Mouse (Mus musculus) CD4-positive, CD25-positive, alpha-beta regulatory T cell, adult 4 months (primary cell): ENCODE data around the gene Ints3. TPM values are rescaled to one million over a fixed set of nuclear protein-coding genes. Genes with fewer than 3 reads are reported as not detected.

Source experiments
- ATAC-seq: one replicate; pipeline ENCODE4 v1.8.0; 2017
- polyA plus RNA-seq, 2 experiments: library from polyadenylated mRNA; unstranded; fragments of 100-300 nt; shearing (Covaris generic); gene quantifications; one replicate each; pipeline ENCODE4 v1.2.1; 2017

Gene Ints3
- polyA plus RNA-seq, 2 experiments from 2014 or later: 16.9 to 17.9 TPM

- no peak for ATAC-seq
Observed at GRCm38 (mm10) chr3:90389511-90390490, 43.6 kb downstream of the Ints3 start, which contains the start of gene Slc27a3. Gene Slc27a3, minus strand, starts transcription at chr3:90389938.

GRCm38 (mm10) chr3:90388726-90389510, 44.5 kb downstream of the Ints3 start:
- no peak for ATAC-seq

GRCm38 (mm10) chr3:90388192-90388591, 45.2 kb downstream of the Ints3 start:
- no peak for ATAC-seq

GRCm38 (mm10) chr3:90387483-90387882, 45.9 kb downstream of the Ints3 start:
- ATAC-seq: no peak

- no peak for ATAC-seq
Observed at GRCm38 (mm10) chr3:90386817-90387216, 46.6 kb downstream of the Ints3 start.

- no peak for ATAC-seq
Observed at GRCm38 (mm10) chr3:90384851-90385375, 48.5 kb downstream of the Ints3 start.

GRCm38 (mm10) chr3:90383690-90384089, 49.7 kb downstream of the Ints3 start:
- no peak for ATAC-seq

- ATAC-seq: no peak
Observed at GRCm38 (mm10) chr3:90381727-90382126, 51.7 kb downstream of the Ints3 start.

GRCm38 (mm10) chr3:90378496-90378895, 54.9 kb downstream of the Ints3 start:
- no peak for ATAC-seq

GRCm38 (mm10) chr3:90376247-90376585, 57.2 kb downstream of the Ints3 start:
- no peak for ATAC-seq

- no peak for ATAC-seq
Observed at GRCm38 (mm10) chr3:90375562-90376246, 57.7 kb downstream of the Ints3 start.

GRCm38 (mm10) chr3:90374368-90374767, 59.1 kb downstream of the Ints3 start:
- no peak for ATAC-seq

- peak; percentile 73 for ATAC-seq
Observed at GRCm38 (mm10) chr3:90373432-90374028, 59.9 kb downstream of the Ints3 start.

GRCm38 (mm10) chr3:90372817-90373216, 60.6 kb downstream of the Ints3 start:
- no peak for ATAC-seq

GRCm38 (mm10) chr3:90371857-90372256, 61.6 kb downstream of the Ints3 start:
- ATAC-seq: no peak

GRCm38 (mm10) chr3:90369041-90369440, 64.4 kb downstream of the Ints3 start:
- ATAC-seq: no peak

- no peak for ATAC-seq
Observed at GRCm38 (mm10) chr3:90367001-90367632, 66.3 kb downstream of the Ints3 start.

- no peak for ATAC-seq
Observed at GRCm38 (mm10) chr3:90362346-90362745, 71.1 kb downstream of the Ints3 start.

- ATAC-seq: no peak
Observed at GRCm38 (mm10) chr3:90361476-90361875, 71.9 kb downstream of the Ints3 start.

GRCm38 (mm10) chr3:90359230-90359629, 74.2 kb downstream of the Ints3 start:
- peak; percentile 54 for ATAC-seq

- ATAC-seq: peak; percentile 43
Observed at GRCm38 (mm10) chr3:90357959-90358358, 75.5 kb downstream of the Ints3 start.

GRCm38 (mm10) chr3:90347847-90348246, 85.6 kb downstream of the Ints3 start:
- no peak for ATAC-seq
